Mouse (Mus musculus): ENCODE results near the gene Dzank1. TPM values are rescaled to one million over a fixed set of nuclear protein-coding genes. Genes with fewer than 3 reads are reported as not detected.

The Dzank1 gene
- polyA plus RNA-seq, 1 experiment from 2014 or later = 0.14 TPM

DNA sequence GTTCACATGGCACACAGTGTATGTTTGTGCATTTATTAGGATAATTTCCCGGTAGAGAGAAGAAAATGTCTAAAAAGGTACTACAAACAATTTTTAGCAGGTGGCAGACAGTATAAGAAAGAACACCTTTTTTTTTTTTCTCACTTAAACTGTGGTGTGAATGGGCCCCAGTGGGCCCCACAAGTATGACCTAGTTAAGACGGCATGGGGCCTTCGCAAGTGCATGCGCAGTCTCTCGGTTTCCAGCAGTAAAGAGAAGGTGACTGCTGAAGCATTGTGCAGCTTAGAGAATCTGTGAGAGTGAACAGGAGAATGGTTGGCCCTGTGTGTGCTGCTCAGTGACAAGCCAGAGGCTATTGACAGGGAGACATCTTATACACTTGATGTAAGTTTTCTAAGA lies 37.9 kb downstream of the Dzank1 start:
- no peak overlapping the region for H3K9ac ChIP-seq (ENCODE audit: low read depth, low read length)
- H3K4me3 ChIP-seq (ENCODE audit: low read depth, low read length) = no peak overlapping the region
- H3K27me3 ChIP-seq (ENCODE audit: control insufficient read depth, insufficient read depth, low read depth, low read length) = no peaks in the 10 kb centered on the region
- no peak overlapping the region for H3K27ac ChIP-seq (ENCODE audit: low read length)
- H3K4me2 ChIP-seq (ENCODE audit: low read depth, low read length) = no peak overlapping the region
- WGBS (ENCODE audit: insufficient replicate concordance) = 76% methylated on average over 5 of the region's 5 CpGs
- H3K36me3 ChIP-seq (ENCODE audit: control insufficient read depth, insufficient read depth) = no peaks in the 10 kb centered on the region
- H3K9me3 ChIP-seq (replicated peaks; ENCODE audit: control insufficient read depth, low read length) = no peaks in the 10 kb centered on the region
- no peak for ATAC-seq (ENCODE audit: low read depth)
- H3K4me1 ChIP-seq (ENCODE audit: control insufficient read depth, low read depth, low read length) = no peaks in the 10 kb centered on the region

DNA sequence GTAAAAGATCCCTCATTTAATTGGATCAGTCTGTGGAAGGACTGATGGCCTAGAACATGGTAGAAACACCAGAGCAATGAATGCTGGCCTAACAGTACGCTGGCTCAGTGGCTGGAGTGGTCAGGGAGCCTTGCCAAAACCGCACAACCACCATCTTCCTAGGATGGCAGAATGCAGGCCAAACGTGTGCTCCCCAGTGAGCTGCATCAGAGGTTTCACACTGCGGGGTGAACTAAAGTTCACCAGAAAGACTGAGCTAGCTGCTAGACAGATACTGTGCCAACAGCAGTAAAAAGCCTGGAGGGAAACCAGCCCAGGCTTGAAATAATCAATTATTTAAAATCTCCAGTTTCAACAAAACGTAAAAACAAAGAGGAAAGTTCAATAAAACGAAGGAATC lies 39.7 kb downstream of the Dzank1 start:
- H3K27me3 ChIP-seq (ENCODE audit: control insufficient read depth, insufficient read depth, low read depth, low read length) = no peaks in the 10 kb centered on the region
- no peaks in the 10 kb centered on the region for H3K36me3 ChIP-seq (ENCODE audit: control insufficient read depth, insufficient read depth)
- no peak overlapping the region for H3K27ac ChIP-seq (ENCODE audit: low read length)
- ATAC-seq (ENCODE audit: low read depth) = no peak
- no peak overlapping the region for H3K4me2 ChIP-seq (ENCODE audit: low read depth, low read length)
- H3K9me3 ChIP-seq (replicated peaks; ENCODE audit: control insufficient read depth, low read length) = no peaks in the 10 kb centered on the region
- WGBS (ENCODE audit: insufficient replicate concordance) = 57% methylated on average over 6 of the region's 6 CpGs
- H3K4me1 ChIP-seq (ENCODE audit: control insufficient read depth, low read depth, low read length) = no peaks in the 10 kb centered on the region
- no peak overlapping the region for H3K9ac ChIP-seq (ENCODE audit: low read depth, low read length)
- no peak overlapping the region for H3K4me3 ChIP-seq (ENCODE audit: low read depth, low read length)

DNA sequence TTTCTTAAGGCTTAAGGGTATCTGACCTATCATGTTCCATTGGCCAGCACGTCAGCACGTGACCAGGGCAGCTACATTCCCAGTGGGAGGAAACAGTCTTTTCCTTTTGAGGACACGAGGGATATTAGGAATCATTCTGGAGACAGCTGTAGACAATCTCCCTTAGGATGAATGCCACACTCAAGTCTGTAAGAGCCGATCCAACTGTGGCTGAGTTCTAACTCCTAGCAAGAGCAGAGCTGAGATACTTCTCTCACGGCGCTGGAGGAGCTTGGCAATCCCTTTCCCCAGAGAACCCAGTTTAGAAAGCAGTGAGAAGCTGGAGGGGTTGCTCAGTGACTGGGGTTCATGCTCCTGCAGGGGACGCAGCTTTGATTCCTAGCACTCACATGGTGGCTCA lies 41.8 kb downstream of the Dzank1 start:
- no peak overlapping the region for H3K27ac ChIP-seq (ENCODE audit: low read length)
- H3K9me3 ChIP-seq (replicated peaks; ENCODE audit: control insufficient read depth, low read length) = no peaks in the 10 kb centered on the region
- no peaks in the 10 kb centered on the region for H3K4me1 ChIP-seq (ENCODE audit: control insufficient read depth, low read depth, low read length)
- H3K4me3 ChIP-seq (ENCODE audit: low read depth, low read length) = no peak overlapping the region
- no peaks in the 10 kb centered on the region for H3K36me3 ChIP-seq (ENCODE audit: control insufficient read depth, insufficient read depth)
- H3K27me3 ChIP-seq (ENCODE audit: control insufficient read depth, insufficient read depth, low read depth, low read length) = no peaks in the 10 kb centered on the region
- H3K9ac ChIP-seq (ENCODE audit: low read depth, low read length) = no peak overlapping the region
- ATAC-seq (ENCODE audit: low read depth) = no peak
- H3K4me2 ChIP-seq (ENCODE audit: low read depth, low read length) = no peak overlapping the region
- WGBS (ENCODE audit: insufficient replicate concordance) = 60% methylated on average over 7 of the region's 7 CpGs

- H3K36me3 ChIP-seq (ENCODE audit: control insufficient read depth, insufficient read depth) = no peaks in the 10 kb centered on the region
- ATAC-seq (ENCODE audit: low read depth) = no peak
Measured at GRCm38 (mm10) chr2:144484084-144484483, 43.1 kb downstream of the Dzank1 start.

GRCm38 (mm10) chr2:144479421-144479820 lies 47.8 kb downstream of the Dzank1 start:
- no peaks in the 10 kb centered on the region for H3K4me1 ChIP-seq (ENCODE audit: control insufficient read depth, low read depth, low read length)
- H3K36me3 ChIP-seq (ENCODE audit: control insufficient read depth, insufficient read depth) = no peaks in the 10 kb centered on the region
- H3K9ac ChIP-seq (ENCODE audit: low read depth, low read length) = no peak overlapping the region
- no peaks in the 10 kb centered on the region for H3K9me3 ChIP-seq (replicated peaks; ENCODE audit: control insufficient read depth, low read length)
- ATAC-seq (ENCODE audit: low read depth) = no peak
- H3K4me3 ChIP-seq (ENCODE audit: low read depth, low read length) = no peak overlapping the region
- no peak overlapping the region for H3K27ac ChIP-seq (ENCODE audit: low read length)
- H3K4me2 ChIP-seq (ENCODE audit: low read depth, low read length) = no peak overlapping the region
- no peaks in the 10 kb centered on the region for H3K27me3 ChIP-seq (ENCODE audit: control insufficient read depth, insufficient read depth, low read depth, low read length)
- 72% methylated on average over 2 of the region's 2 CpGs for WGBS (ENCODE audit: insufficient replicate concordance)

More at GRCm38 (mm10) chr2:144484084-144484483, 43.1 kb downstream of the Dzank1 start:
- Histone ChIP-seq H3K4me1 (ENCODE audit: control insufficient read depth, low read depth, low read length) (no peaks in the 10 kb centered on the region), H3K4me3 (ENCODE audit: low read depth, low read length) (no peak overlapping the region), H3K9me3 (replicated peaks; ENCODE audit: control insufficient read depth, low read length) (no peaks in the 10 kb centered on the region), H3K4me2 (ENCODE audit: low read depth, low read length) (no peak overlapping the region), H3K27ac (ENCODE audit: low read length) (no peak overlapping the region), H3K27me3 (ENCODE audit: control insufficient read depth, insufficient read depth, low read depth, low read length) (no peaks in the 10 kb centered on the region), H3K9ac (ENCODE audit: low read depth, low read length) (no peak overlapping the region)
- WGBS (ENCODE audit: insufficient replicate concordance) = 44% methylated on average over 1 of the region's 1 CpGs

DNA sequence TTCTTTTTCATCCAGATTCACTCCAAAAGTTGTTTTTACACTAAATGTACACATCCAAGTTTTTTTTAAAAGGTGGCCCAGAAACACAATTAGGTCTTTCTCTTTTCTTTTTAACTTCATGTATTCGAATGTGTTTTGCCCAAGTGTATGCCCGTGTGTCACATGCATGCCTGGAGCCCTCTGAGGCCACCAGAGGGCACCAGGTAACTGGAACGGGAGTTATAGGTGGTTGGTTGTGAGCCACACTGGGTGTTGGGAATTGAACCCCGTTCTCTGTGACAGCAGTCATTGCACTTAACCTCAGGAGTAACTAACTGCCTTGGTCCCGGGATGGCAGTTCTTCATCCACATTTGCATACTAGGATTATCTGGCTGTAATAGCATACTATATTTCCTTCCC lies 60.0 kb downstream of the Dzank1 start:
- Histone ChIP-seq H3K27ac (ENCODE audit: low read length) (no peak overlapping the region), H3K4me1 (ENCODE audit: control insufficient read depth, low read depth, low read length) (no peaks in the 10 kb centered on the region), H3K36me3 (ENCODE audit: control insufficient read depth, insufficient read depth) (no peaks in the 10 kb centered on the region), H3K9me3 (replicated peaks; ENCODE audit: control insufficient read depth, low read length) (no peaks in the 10 kb centered on the region), H3K4me2 (ENCODE audit: low read depth, low read length) (no peak overlapping the region), H3K27me3 (ENCODE audit: control insufficient read depth, insufficient read depth, low read depth, low read length) (no peaks in the 10 kb centered on the region), H3K9ac (ENCODE audit: low read depth, low read length) (no peak overlapping the region), H3K4me3 (ENCODE audit: low read depth, low read length) (no peak overlapping the region)
- 44% methylated on average over 5 of the region's 5 CpGs for WGBS (ENCODE audit: insufficient replicate concordance)
- ATAC-seq (ENCODE audit: low read depth) = no peak

GRCm38 (mm10) chr2:144465876-144466575 lies 61.2 kb downstream of the Dzank1 start:
- Histone ChIP-seq H3K9me3 (replicated peaks; ENCODE audit: control insufficient read depth, low read length) (no peaks in the 10 kb centered on the region), H3K4me3 (ENCODE audit: low read depth, low read length) (no peak overlapping the region), H3K9ac (ENCODE audit: low read depth, low read length) (no peak overlapping the region), H3K4me2 (ENCODE audit: low read depth, low read length) (no peak overlapping the region), H3K36me3 (ENCODE audit: control insufficient read depth, insufficient read depth) (no peaks in the 10 kb centered on the region), H3K27me3 (ENCODE audit: control insufficient read depth, insufficient read depth, low read depth, low read length) (no peaks in the 10 kb centered on the region), H3K27ac (ENCODE audit: low read length) (no peak overlapping the region), H3K4me1 (ENCODE audit: control insufficient read depth, low read depth, low read length) (no peaks in the 10 kb centered on the region)
- no peak for ATAC-seq (ENCODE audit: low read depth)
- WGBS (ENCODE audit: insufficient replicate concordance) = 62% methylated on average over 14 of the region's 14 CpGs

GRCm38 (mm10) chr2:144464799-144465760 lies 62.1 kb downstream of the Dzank1 start:
- Histone ChIP-seq H3K36me3 (ENCODE audit: control insufficient read depth, insufficient read depth) (no peaks in the 10 kb centered on the region), H3K4me3 (ENCODE audit: low read depth, low read length) (no peak overlapping the region), H3K9ac (ENCODE audit: low read depth, low read length) (no peak overlapping the region), H3K4me2 (ENCODE audit: low read depth, low read length) (no peak overlapping the region), H3K4me1 (ENCODE audit: control insufficient read depth, low read depth, low read length) (no peaks in the 10 kb centered on the region), H3K9me3 (replicated peaks; ENCODE audit: control insufficient read depth, low read length) (no peaks in the 10 kb centered on the region), H3K27ac (ENCODE audit: low read length) (no peak overlapping the region), H3K27me3 (ENCODE audit: control insufficient read depth, insufficient read depth, low read depth, low read length) (no peaks in the 10 kb centered on the region)
- WGBS (ENCODE audit: insufficient replicate concordance) = 55% methylated on average over 9 of the region's 9 CpGs
- ATAC-seq (ENCODE audit: low read depth) = no peak

DNA sequence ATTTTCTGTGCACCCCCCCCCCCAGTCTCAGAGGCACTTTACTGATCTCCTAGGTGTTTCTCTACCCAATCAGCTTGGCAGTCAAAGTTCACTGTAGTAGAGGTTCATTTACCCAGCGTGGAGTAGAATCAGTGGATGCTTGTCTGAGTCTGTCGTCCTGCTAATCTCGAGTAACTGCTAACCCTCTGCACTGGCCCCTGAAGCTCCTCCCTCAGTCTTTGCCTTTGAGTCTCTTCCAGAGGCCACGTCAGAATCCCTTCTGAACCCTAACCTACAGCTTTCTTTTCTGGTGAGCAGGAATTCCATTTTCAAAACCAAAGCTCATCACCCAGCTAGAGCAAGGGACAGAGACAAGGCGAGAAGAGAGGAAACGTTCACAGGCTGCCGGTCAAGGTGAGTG lies 63.0 kb downstream of the Dzank1 start:
- H3K27ac ChIP-seq (ENCODE audit: low read length) = no peak overlapping the region
- H3K36me3 ChIP-seq (ENCODE audit: control insufficient read depth, insufficient read depth) = no peaks in the 10 kb centered on the region
- H3K4me3 ChIP-seq (ENCODE audit: low read depth, low read length) = no peak overlapping the region
- H3K27me3 ChIP-seq (ENCODE audit: control insufficient read depth, insufficient read depth, low read depth, low read length) = no peaks in the 10 kb centered on the region
- 50% methylated on average over 7 of the region's 7 CpGs for WGBS (ENCODE audit: insufficient replicate concordance)
- no peaks in the 10 kb centered on the region for H3K4me1 ChIP-seq (ENCODE audit: control insufficient read depth, low read depth, low read length)
- no peak for ATAC-seq (ENCODE audit: low read depth)
- no peaks in the 10 kb centered on the region for H3K9me3 ChIP-seq (replicated peaks; ENCODE audit: control insufficient read depth, low read length)
- no peak overlapping the region for H3K4me2 ChIP-seq (ENCODE audit: low read depth, low read length)
- no peak overlapping the region for H3K9ac ChIP-seq (ENCODE audit: low read depth, low read length)

Data from liver, embryonic 16.5 days (tissue).